Mouse (Mus musculus) adrenal gland, adult 10 weeks (tissue): ENCODE data around the gene BC107364. TPM values are rescaled to one million over a fixed set of nuclear protein-coding genes. Genes with fewer than 3 reads are reported as not detected.

Experiments used
- polyA plus RNA-seq: library from polyadenylated mRNA; stranded (reverse); fragments of 350-450 nt; fragmentation: Illumina TruSeq; extraction: RNeasy Lipid Tissue Mini Kit (QIAGEN cat#74804); gene quantifications from one replicate; pipeline ENCODE4 v1.2.3, GENCODE M21; 2014; ENCODE audit warnings: low read depth, low replicate concordance

The BC107364 gene
- polyA plus RNA-seq: not detected

GRCm38 (mm10) chr3:96452262-96452661 is at the start of gene BC107364:
TSS of gene BC107364 (minus strand) at chr3:96452306.

Other genes with a start within 250 kb of the BC107364 start
- 4.2 TPM for gene Bola1, start 232.6 kb downstream of the BC107364 start, polyA plus RNA-seq
- not detected for gene Hist2h2ab, start 232.4 kb downstream of the BC107364 start, polyA plus RNA-seq
- gene Hist2h2ac, start 231.4 kb downstream of the BC107364 start, polyA plus RNA-seq: not detected
- gene Hist2h2be, start 231.2 kb downstream of the BC107364 start, polyA plus RNA-seq: 23.5 TPM
- 8.0 TPM for gene Hist2h3c2, start 213.2 kb downstream of the BC107364 start, polyA plus RNA-seq
- not detected for gene Hist2h2aa2, start 212.0 kb downstream of the BC107364 start, polyA plus RNA-seq
- gene Hist2h2aa1, start 206.8 kb downstream of the BC107364 start, polyA plus RNA-seq: not detected
- gene Hist2h3c1, start 205.6 kb downstream of the BC107364 start, polyA plus RNA-seq: 46.1 TPM
- gene Hist2h4, start 189.0 kb downstream of the BC107364 start, polyA plus RNA-seq: 0.99 TPM
- gene Hist2h3b, start 183.7 kb downstream of the BC107364 start, polyA plus RNA-seq: not detected
- gene Hist2h2bb, start 182.6 kb downstream of the BC107364 start, polyA plus RNA-seq: not detected
- 0.99 TPM for gene Fcgr1, start 158.3 kb downstream of the BC107364 start, polyA plus RNA-seq
- gene Hfe2, start 72.9 kb upstream of the BC107364 start, polyA plus RNA-seq: 1.7 TPM
- gene Txnip, start 105.7 kb upstream of the BC107364 start, polyA plus RNA-seq: 317 TPM
- not detected for gene Gm16253, start 124.7 kb upstream of the BC107364 start, polyA plus RNA-seq
- 97.9 TPM for gene Polr3gl, start 141.9 kb upstream of the BC107364 start, polyA plus RNA-seq
- gene Ankrd34a, start 144.3 kb upstream of the BC107364 start, polyA plus RNA-seq: 0.23 TPM
- gene Lix1l, start 148.8 kb upstream of the BC107364 start, polyA plus RNA-seq: 51.3 TPM
- 46.8 TPM for gene Rbm8a, start 177.6 kb upstream of the BC107364 start, polyA plus RNA-seq
- 22.2 TPM for gene Pex11b, start 183.1 kb upstream of the BC107364 start, polyA plus RNA-seq
- gene Gm42957, start 183.2 kb upstream of the BC107364 start, polyA plus RNA-seq: 0.17 TPM
- 0.23 TPM for gene Itga10, start 193.3 kb upstream of the BC107364 start, polyA plus RNA-seq
- 0.52 TPM for gene Ankrd35, start 217.8 kb upstream of the BC107364 start, polyA plus RNA-seq
- 3.3 TPM for gene Pias3, start 244.1 kb upstream of the BC107364 start, polyA plus RNA-seq